Mouse (Mus musculus) adrenal gland, postnatal 36 days (tissue): ENCODE data around the gene Prss8. TPM values are rescaled to one million over a fixed set of nuclear protein-coding genes. Genes with fewer than 3 reads are reported as not detected.

Experiments
- DNase-seq, 2 experiments: peaks; one replicate each; pipeline ENCODE4 v3.0.0; 2021; ENCODE audit warnings: mixed read lengths in 1 of 2
- total RNA-seq, 2 experiments: library from RNA; stranded (reverse); gene quantifications; 2 replicates each; pipeline ENCODE4 v1.2.3; 2021

Gene Prss8
- total RNA-seq, 2 experiments from 2014 or later, result not detected

- no peak for DNase-seq
Measured at GRCm38 (mm10) chr7:127928596-127928995, 1.3 kb downstream of the Prss8 start.

GRCm38 (mm10) chr7:127927726-127928125 lies 2.2 kb downstream of the Prss8 start:
- no peak for DNase-seq

- no peak for DNase-seq
Measured at GRCm38 (mm10) chr7:127926846-127927245, 3.1 kb downstream of the Prss8 start.

GRCm38 (mm10) chr7:127926066-127926465 lies 3.8 kb downstream of the Prss8 start:
- no peak for DNase-seq

GRCm38 (mm10) chr7:127925252-127925651 lies 4.7 kb downstream of the Prss8 start:
- DNase-seq, result no peak

GRCm38 (mm10) chr7:127923714-127924113 lies 6.2 kb downstream of the Prss8 start:
- no peak for DNase-seq

GRCm38 (mm10) chr7:127922451-127923275 lies 7.2 kb downstream of the Prss8 start:
- no peak for DNase-seq

GRCm38 (mm10) chr7:127921516-127921915 lies 8.4 kb downstream of the Prss8 start:
- peak in 1 of 2 experiments; percentile 50 for DNase-seq

GRCm38 (mm10) chr7:127919290-127919689 lies 10.6 kb downstream of the Prss8 start:
- peak; percentile 24 to 46 for DNase-seq

- DNase-seq, result peak; percentile 59 to 63
Measured at GRCm38 (mm10) chr7:127918203-127918602, 11.7 kb downstream of the Prss8 start.

GRCm38 (mm10) chr7:127915293-127915692 lies 14.6 kb downstream of the Prss8 start:
- no peak for DNase-seq

GRCm38 (mm10) chr7:127912938-127913337 lies 17.0 kb downstream of the Prss8 start:
- no peak for DNase-seq

- peak; percentile 90 to 92 for DNase-seq
Measured at GRCm38 (mm10) chr7:127912190-127912871, 17.6 kb downstream of the Prss8 start, which contains the start of gene Kat8. Gene Kat8 (plus strand): TSS chr7:127912516.

GRCm38 (mm10) chr7:127908656-127909055 lies 21.2 kb downstream of the Prss8 start:
- DNase-seq, result no peak

- no peak for DNase-seq
Measured at GRCm38 (mm10) chr7:127907939-127908338, 22.0 kb downstream of the Prss8 start.

GRCm38 (mm10) chr7:127903971-127904796 lies 25.7 kb downstream of the Prss8 start, which contains the start of gene Bckdk:
Gene Bckdk (plus strand): TSS chr7:127904082.
- peak; percentile 83 to 89 for DNase-seq

GRCm38 (mm10) chr7:127901772-127902171 lies 28.1 kb downstream of the Prss8 start:
- no peak for DNase-seq

- DNase-seq, result no peak
Measured at GRCm38 (mm10) chr7:127899997-127900396, 29.9 kb downstream of the Prss8 start.

- no peak for DNase-seq
Measured at GRCm38 (mm10) chr7:127898179-127898956, 31.5 kb downstream of the Prss8 start.

GRCm38 (mm10) chr7:127897542-127897941 lies 32.4 kb downstream of the Prss8 start:
- DNase-seq, result no peak

- peak; percentile 48 to 73 for DNase-seq
Measured at GRCm38 (mm10) chr7:127896384-127896783, 33.5 kb downstream of the Prss8 start.
